Mouse (Mus musculus): ENCODE results near the gene Ugt1a8. TPM values are rescaled to one million over a fixed set of nuclear protein-coding genes. Genes with fewer than 3 reads are reported as not detected.
A peak's percentile ranks its signal among the peaks of the same experiment; 100 is the strongest.
"Not testable (repeated sequence)": the region's sequence is repeated elsewhere in the genome, so short reads cannot be mapped to it uniquely, and the experiment has no call there.

Ugt1a8 gene
- polyA plus RNA-seq, 1 experiment from 2014 or later = not detected

DNA sequence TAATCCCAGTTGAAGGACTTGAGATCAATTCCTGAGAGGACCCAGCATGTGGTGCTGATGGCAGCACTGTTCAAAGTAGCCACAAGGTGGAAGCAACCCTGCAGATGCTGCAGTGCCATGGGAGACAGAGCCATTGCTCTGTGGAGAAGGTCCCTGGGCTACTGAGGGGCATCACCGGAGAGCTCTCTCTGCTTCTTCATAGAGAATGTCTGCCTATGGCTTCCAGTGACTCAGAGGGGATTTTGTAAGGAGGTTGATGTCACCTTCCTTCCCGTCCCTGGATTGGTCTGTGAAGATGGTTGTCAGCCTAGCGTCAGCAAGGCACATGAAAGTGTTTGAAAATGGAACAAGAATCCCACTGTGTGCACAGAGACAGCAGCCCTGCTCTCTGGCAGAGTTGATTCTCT lies 6.7 kb downstream of the Ugt1a8 start:
- H3K4me1 ChIP-seq; H3K4me3 ChIP-seq; H3K27me3 ChIP-seq (replicated peaks; ENCODE audit: low read depth, poor library complexity, severe bottlenecking); H3K36me3 ChIP-seq (replicated peaks); H3K27ac ChIP-seq (replicated peaks); H3K9me3 ChIP-seq: not testable (repeated sequence)
- 72% methylated on average over 3 of the region's 3 CpGs for WGBS
- peak; percentile 9 for DNase-seq (ENCODE audit: low spot score)

DNA sequence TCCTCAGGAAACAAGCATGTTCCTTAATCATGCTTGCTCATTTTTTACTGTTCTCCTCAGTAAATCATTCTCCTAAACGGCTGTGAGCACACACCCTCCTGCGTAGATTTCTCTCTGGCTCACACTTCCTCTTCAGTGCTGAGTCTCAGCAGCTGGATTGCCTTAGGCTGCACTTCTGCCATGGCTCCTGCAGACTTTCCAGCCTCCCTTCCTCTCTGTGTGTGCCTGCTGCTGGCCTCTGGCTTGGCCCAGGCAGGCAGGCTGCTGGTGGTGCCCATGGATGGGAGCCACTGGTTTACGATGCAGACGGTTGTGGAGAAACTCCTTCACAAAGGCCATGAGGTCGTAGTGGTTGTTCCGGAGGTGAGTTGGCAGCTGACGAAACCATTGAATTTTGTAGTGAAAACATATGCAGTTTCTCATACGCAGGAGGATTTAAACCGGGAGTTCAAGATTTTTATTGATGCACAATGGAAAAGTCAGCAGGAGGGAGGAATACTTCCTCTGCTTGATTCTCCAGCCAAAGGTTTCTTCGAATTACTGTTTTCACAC lies 7.4 kb downstream of the Ugt1a8 start, which contains the start of gene Ugt1a7c:
Gene Ugt1a7c, plus strand, starts transcription at position 122 of the 552 bp plus-strand sequence.
- H3K27ac ChIP-seq (replicated peaks) = peak within 1 kb of the TSS; percentile 57
- H3K27me3 ChIP-seq (replicated peaks; ENCODE audit: low read depth, poor library complexity, severe bottlenecking) = no peaks in the 10 kb centered on the region
- DNase-seq (ENCODE audit: low spot score) = peak; percentile 16
- 58% methylated on average over 10 of the region's 10 CpGs for WGBS
- H3K9me3 ChIP-seq = no peaks in the 10 kb centered on the region
- peaks cover 7% of the 10 kb centered on the region for H3K4me1 ChIP-seq
- no peaks in the 10 kb centered on the region for H3K36me3 ChIP-seq (replicated peaks)
- no peak within 1 kb of the TSS for H3K4me3 ChIP-seq

GRCm38 (mm10) chr1:88098546-88098945 lies 10.9 kb downstream of the Ugt1a8 start:
- H3K9me3 ChIP-seq; H3K27me3 ChIP-seq (replicated peaks; ENCODE audit: low read depth, poor library complexity, severe bottlenecking); H3K4me1 ChIP-seq; H3K4me3 ChIP-seq; DNase-seq (ENCODE audit: low spot score); H3K36me3 ChIP-seq (replicated peaks); H3K27ac ChIP-seq (replicated peaks): not testable (repeated sequence)
- WGBS = 89% methylated on average over 3 of the region's 3 CpGs

GRCm38 (mm10) chr1:88099691-88100090 lies 12.1 kb downstream of the Ugt1a8 start:
- H3K27me3 ChIP-seq (replicated peaks; ENCODE audit: low read depth, poor library complexity, severe bottlenecking); H3K4me3 ChIP-seq; H3K4me1 ChIP-seq; H3K27ac ChIP-seq (replicated peaks); H3K36me3 ChIP-seq (replicated peaks); DNase-seq (ENCODE audit: low spot score); H3K9me3 ChIP-seq: not testable (repeated sequence)
- 83% methylated on average over 2 of the region's 2 CpGs for WGBS

GRCm38 (mm10) chr1:88103019-88103418 lies 15.4 kb downstream of the Ugt1a8 start, which contains the start of gene Ugt1a6b:
Ugt1a6b (plus strand) TSS chr1:88103252.
- H3K4me1 ChIP-seq; H3K9me3 ChIP-seq; H3K27ac ChIP-seq (replicated peaks); H3K4me3 ChIP-seq; H3K36me3 ChIP-seq (replicated peaks); H3K27me3 ChIP-seq (replicated peaks; ENCODE audit: low read depth, poor library complexity, severe bottlenecking); DNase-seq (ENCODE audit: low spot score): not testable (repeated sequence)
- WGBS = 84% methylated on average over 3 of the region's 3 CpGs

DNA sequence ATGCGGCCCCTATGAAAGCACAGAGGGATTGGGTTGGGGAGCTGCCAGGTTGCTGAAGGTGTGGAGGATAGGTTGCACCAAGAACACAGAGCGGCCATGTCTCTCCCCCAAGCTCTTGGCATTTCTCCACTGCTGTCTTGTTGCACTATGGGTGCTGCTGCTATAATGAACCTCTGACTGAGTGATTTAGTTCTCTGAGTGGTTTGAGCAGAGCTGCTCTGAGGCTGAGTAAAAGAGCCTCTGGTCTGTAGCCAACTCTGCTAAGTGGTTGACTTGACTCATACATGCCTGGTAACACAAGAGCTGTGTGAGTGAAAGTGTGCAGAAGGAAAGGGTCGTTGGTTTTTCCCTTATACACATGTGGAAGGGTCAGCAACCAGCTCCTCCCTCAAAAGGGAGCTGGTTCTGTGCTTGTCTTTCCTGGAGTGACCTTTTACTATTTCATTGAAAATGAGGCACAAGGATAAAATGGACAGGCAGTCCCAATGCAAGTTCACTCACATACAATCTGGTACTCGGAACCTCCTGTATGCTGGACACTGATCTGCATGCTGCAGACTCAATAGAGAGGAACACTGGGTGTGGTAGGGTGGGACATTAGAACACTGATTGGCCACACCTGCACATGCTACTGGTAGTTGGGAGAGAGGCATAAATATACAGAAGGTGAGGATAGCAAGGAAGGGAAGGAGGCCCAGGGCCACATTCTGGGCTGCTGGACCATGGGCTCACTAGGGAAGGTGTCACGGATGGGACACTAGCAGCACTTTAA lies 16.3 kb downstream of the Ugt1a8 start:
- not testable (repeated sequence) for DNase-seq (ENCODE audit: low spot score); H3K36me3 ChIP-seq (replicated peaks); H3K4me1 ChIP-seq; H3K27ac ChIP-seq (replicated peaks); H3K4me3 ChIP-seq; H3K27me3 ChIP-seq (replicated peaks; ENCODE audit: low read depth, poor library complexity, severe bottlenecking); H3K9me3 ChIP-seq
- 85% methylated on average over 5 of the region's 5 CpGs for WGBS

DNA sequence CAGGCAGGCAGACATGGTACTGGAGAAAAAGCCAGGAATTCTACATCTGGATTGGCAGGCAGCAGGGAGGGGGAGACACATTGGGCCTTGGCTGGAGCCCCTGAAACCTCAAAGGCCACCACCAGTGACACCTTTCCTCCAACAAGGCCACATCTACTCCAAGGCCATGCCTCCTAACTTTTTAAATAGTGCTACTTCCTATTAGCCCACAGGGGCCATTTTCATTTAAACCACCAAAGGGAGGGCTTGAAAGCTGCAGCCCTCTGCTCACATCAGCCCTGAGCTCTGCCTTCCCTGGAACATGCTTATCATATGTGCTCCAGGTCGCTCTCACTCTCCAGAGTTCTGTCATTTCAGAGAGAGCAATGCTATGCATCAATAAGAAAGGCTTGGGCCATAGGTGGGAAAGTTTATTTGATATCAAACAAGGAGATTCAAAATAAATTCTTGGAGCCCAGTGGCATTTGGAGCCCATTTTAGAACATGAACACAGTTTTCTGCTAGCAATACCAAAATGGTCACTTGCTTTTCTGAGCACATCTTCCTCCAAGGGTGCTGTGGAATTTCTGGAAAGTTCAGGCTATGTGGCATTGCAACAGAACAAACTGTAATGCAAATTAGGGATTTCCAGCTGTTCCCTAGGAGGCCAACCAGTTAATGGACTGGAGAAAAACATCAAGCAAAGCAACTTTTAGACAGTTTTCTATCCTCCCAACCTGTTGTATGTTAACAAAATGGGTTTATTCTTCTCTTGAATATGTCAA lies 17.2 kb downstream of the Ugt1a8 start:
- Histone ChIP-seq H3K4me3 (no peak overlapping the region), H3K9me3 (no peaks in the 10 kb centered on the region), H3K36me3 (replicated peaks) (no peaks in the 10 kb centered on the region), H3K27me3 (replicated peaks; ENCODE audit: low read depth, poor library complexity, severe bottlenecking) (no peaks in the 10 kb centered on the region), H3K27ac (replicated peaks) (no peak overlapping the region), H3K4me1 (no peaks in the 10 kb centered on the region)
- WGBS = 85% methylated on average over 1 of the region's 1 CpGs
- no peak for DNase-seq (ENCODE audit: low spot score)

DNA sequence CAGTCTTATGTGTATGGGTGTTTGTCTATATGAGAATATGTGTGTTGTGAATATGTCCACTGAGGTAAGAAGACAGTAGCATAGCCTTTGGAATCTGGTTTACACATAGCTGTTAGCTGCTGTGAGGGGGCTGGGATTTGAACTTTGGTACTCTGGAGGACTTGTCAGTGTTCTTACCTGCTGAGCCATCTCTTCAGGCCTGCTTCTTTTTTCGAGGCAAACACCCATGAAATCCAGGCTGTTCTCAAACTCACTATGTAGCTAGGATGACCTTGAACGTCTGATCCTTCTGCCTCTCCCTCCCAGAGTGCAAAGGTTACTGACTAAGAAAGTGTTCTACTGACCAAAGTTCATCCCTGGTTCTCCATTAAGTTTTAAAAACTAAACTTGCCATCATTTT lies 18.0 kb downstream of the Ugt1a8 start:
- H3K4me3 ChIP-seq = no peak overlapping the region
- no peak overlapping the region for H3K27ac ChIP-seq (replicated peaks)
- H3K9me3 ChIP-seq = no peaks in the 10 kb centered on the region
- no peaks in the 10 kb centered on the region for H3K4me1 ChIP-seq
- DNase-seq (ENCODE audit: low spot score) = no peak
- WGBS = 64% methylated on average over 2 of the region's 2 CpGs
- no peaks in the 10 kb centered on the region for H3K27me3 ChIP-seq (replicated peaks; ENCODE audit: low read depth, poor library complexity, severe bottlenecking)
- H3K36me3 ChIP-seq (replicated peaks) = no peaks in the 10 kb centered on the region

DNA sequence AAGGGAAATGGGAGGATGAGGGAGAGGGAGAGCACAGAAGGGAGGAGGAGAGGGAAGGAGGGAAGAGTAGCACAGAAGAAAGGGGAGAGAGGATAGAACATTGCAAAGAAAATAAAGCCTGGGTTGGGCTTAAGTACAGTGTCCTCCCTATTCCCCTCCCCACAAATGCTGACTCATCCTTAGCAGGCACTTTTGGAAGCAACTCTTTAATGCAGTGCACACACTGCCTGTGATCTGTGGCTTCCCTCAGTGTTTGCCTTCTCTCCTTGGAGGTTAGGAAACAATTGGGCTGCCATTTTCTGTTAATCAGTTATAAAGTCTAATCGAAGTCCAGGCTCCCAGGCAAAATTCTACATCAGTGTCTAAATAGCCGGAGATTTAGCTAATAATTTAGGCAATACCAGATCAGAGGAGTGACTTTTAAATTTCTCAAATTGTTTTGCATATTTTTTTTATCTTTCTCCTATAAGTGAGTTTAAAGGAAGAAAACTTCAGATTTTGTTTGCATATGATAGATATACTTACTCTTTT lies 21.5 kb downstream of the Ugt1a8 start:
- H3K27ac ChIP-seq (replicated peaks); H3K4me3 ChIP-seq; DNase-seq (ENCODE audit: low spot score); H3K4me1 ChIP-seq; H3K27me3 ChIP-seq (replicated peaks; ENCODE audit: low read depth, poor library complexity, severe bottlenecking); H3K36me3 ChIP-seq (replicated peaks); H3K9me3 ChIP-seq: not testable (repeated sequence)
- 91% methylated on average over 2 of the region's 2 CpGs for WGBS

GRCm38 (mm10) chr1:88109604-88110003 lies 22.0 kb downstream of the Ugt1a8 start:
- not testable (repeated sequence) for H3K4me1 ChIP-seq; H3K4me3 ChIP-seq; H3K9me3 ChIP-seq; H3K27ac ChIP-seq (replicated peaks); H3K36me3 ChIP-seq (replicated peaks); H3K27me3 ChIP-seq (replicated peaks; ENCODE audit: low read depth, poor library complexity, severe bottlenecking); DNase-seq (ENCODE audit: low spot score)
- 87% methylated on average over 2 of the region's 2 CpGs for WGBS

DNA sequence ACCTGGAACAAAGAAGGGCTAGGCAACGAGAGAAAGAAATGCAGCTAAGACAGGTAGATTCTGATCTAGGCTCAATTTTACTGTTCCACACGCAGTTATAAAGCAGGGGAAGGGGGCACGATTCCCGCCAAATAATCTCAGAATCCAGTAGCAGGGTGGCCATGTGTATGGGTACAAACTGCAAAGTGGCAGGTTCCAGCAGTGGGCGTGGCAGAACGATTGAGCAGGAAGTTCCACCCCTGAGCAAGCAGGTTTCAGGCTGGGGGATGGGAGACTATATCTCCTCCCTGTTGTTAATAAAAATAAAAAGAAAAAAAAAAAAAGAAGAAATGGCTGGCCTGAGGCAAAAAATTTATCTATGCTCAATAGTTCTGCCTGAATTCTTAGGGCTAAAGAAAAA lies 25.2 kb downstream of the Ugt1a8 start:
- H3K36me3 ChIP-seq (replicated peaks); H3K27me3 ChIP-seq (replicated peaks; ENCODE audit: low read depth, poor library complexity, severe bottlenecking); H3K4me3 ChIP-seq; DNase-seq (ENCODE audit: low spot score); H3K9me3 ChIP-seq; H3K27ac ChIP-seq (replicated peaks); H3K4me1 ChIP-seq: not testable (repeated sequence)
- WGBS = 94% methylated on average over 6 of the region's 6 CpGs

DNA sequence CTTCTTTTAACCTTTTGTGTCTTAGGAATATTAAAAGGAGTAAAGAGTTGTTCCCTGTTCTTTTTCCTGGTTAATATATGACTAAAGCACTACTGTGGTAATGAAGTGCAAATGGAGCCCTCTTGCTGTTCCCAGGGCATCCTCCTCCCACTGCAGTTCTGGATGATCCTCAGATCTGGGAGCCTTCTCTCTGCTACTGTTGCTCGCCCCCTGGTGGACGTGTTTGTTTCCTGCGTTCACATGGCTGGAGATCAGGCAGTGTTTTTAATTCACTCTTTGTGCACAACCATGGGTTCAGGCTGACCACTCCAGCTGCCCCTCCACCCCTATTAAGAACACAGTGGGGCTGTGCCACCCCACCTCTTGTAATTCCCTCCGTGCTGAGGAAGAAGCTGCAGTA lies 32.9 kb downstream of the Ugt1a8 start:
- H3K27ac ChIP-seq (replicated peaks); H3K4me1 ChIP-seq; H3K4me3 ChIP-seq; H3K27me3 ChIP-seq (replicated peaks; ENCODE audit: low read depth, poor library complexity, severe bottlenecking); H3K36me3 ChIP-seq (replicated peaks); H3K9me3 ChIP-seq: not testable (repeated sequence)
- DNase-seq (ENCODE audit: low spot score) = peak; percentile 9
- 13% methylated on average over 4 of the region's 4 CpGs for WGBS

GRCm38 (mm10) chr1:88121521-88121920 lies 33.9 kb downstream of the Ugt1a8 start:
- not testable (repeated sequence) for H3K9me3 ChIP-seq; DNase-seq (ENCODE audit: low spot score); H3K27ac ChIP-seq (replicated peaks); H3K4me1 ChIP-seq; H3K4me3 ChIP-seq; H3K36me3 ChIP-seq (replicated peaks); H3K27me3 ChIP-seq (replicated peaks; ENCODE audit: low read depth, poor library complexity, severe bottlenecking)
- no CpG with 5 or more reads among the region's 1 CpGs for WGBS

All from embryonic facial prominence, embryonic 10.5 days (tissue).